10 mouse cellular contexts compared by ENCODE assay signal in genomic region chr6:135144516-135144915, GRCm38 (mm10). TPM values are rescaled to one million over a fixed set of nuclear protein-coding genes. Genes with fewer than 3 reads are reported as not detected.
DNase-seq lines count a peak whose midpoint lies in the region; ATAC-seq and TF ChIP-seq lines count a peak whose summit lies in the region.
"Had no signal": no experiment of that assay in that cellular context is flagged by ENCODE, and none has a peak within 500 bp of the region (broad histone marks: within the 10 kb centered on the region; RNA-seq: fewer than 3 reads in every experiment).

No protein-coding gene starts in this region.

- WGBS in cerebellum, adult 2 months = 2% methylated on average over 3 of the region's 3 CpGs
- WGBS in midbrain, embryonic 12.5 days = 11% methylated on average over 3 of the region's 3 CpGs

- in situ Hi-C loops in Patski (cut with MboI; ENCODE audit: low pct_unique_long_range_greater_than_20kb) = loop anchor here (5.0 kb wide), 3 partner anchors 57 to 157 kb away; no protein-coding TSS in a partner anchor

- POLR2A ChIA-PET in Patski (lab: Charles Lee) = interaction anchor here (0.6 kb wide), 2 partner anchors 48 to 716 kb away, joined by 3 read pairs; no protein-coding TSS in a partner anchor

- no peak overlapping the region for H3K9ac ChIP-seq in midbrain, embryonic 12.5 days (replicated peaks)

- H3K27me3 ChIP-seq in cerebellum, adult 2 months (ENCODE audit: control insufficient read depth, insufficient read depth, low read length) = no peaks in the 10 kb centered on the region
- no peaks in the 10 kb centered on the region for H3K27me3 ChIP-seq in Patski
- H3K27me3 ChIP-seq in midbrain, embryonic 12.5 days = peaks cover 9% of the 10 kb centered on the region; the same call in 1 of the 2 replicates

- no peaks in the 10 kb centered on the region for H3K9me3 ChIP-seq in midbrain, embryonic 12.5 days

- no peaks in the 10 kb centered on the region for H3K36me3 ChIP-seq in midbrain, embryonic 12.5 days

- no peak overlapping the region for H3K4me3 ChIP-seq in cerebellum, adult 2 months (replicated peaks; ENCODE audit: insufficient read depth, low read depth, low read length)
- no peak overlapping the region for H3K4me3 ChIP-seq in midbrain, embryonic 12.5 days

- H3K27ac ChIP-seq in cerebellum, adult 2 months (ENCODE audit: insufficient read depth, low read length) = no peak overlapping the region
- H3K27ac ChIP-seq in midbrain, embryonic 12.5 days (replicated peaks) = no peak overlapping the region

- peak in 1 of 2 experiments; percentile 24 for DNase-seq in cerebellum, adult 2 months
- DNase-seq in cerebellum, adult 9-11 months = no peak
- DNase-seq in layer of hippocampus, postnatal 10 days (ENCODE audit: low spot score in 2 of 2) = peak; percentile 42 to 57
- no peak for DNase-seq in layer of hippocampus, adult 9-10 months (ENCODE audit: low spot score)
- no peak for DNase-seq in Patski (ENCODE audit: low read depth, low spot score)
- no peak for DNase-seq in c-Kit-positive CD71-positive TER-119-positive erythroid progenitor cells, embryonic 14.5 days (ENCODE audit: low spot score)

- TF ChIP-seq CTCF in cerebellum, adult 2 months (IDR thresholded peaks at IDR 0.05; ENCODE audit: borderline replicate concordance, insufficient read depth, low read depth, low read length) = peak; percentile 87
- peak; percentile 93 for TF ChIP-seq CTCF in Patski (IDR thresholded peaks at IDR 0.05)

- ATAC-seq in Patski = peak; percentile 63
- peak; percentile 69 to 83 for ATAC-seq in hematopoietic stem cell, adult 5-6 weeks (replicated peaks in 1 of 2; ENCODE audit: insufficient read depth in 1 of 2, low FRiP score in 2 of 2, low TSS enrichment in 1 of 2, low read depth in 1 of 2, poor library complexity in 2 of 2, severe bottlenecking in 2 of 2)
- peak; percentile 57; the same call in 1 of the 2 replicates for ATAC-seq in midbrain, embryonic 12.5 days (ENCODE audit: low FRiP score, low read depth)

- H3K4me1 ChIP-seq in cerebellum, adult 2 months (ENCODE audit: control insufficient read depth, insufficient read depth, low read length) = no peaks in the 10 kb centered on the region
- H3K4me1 ChIP-seq in midbrain, embryonic 12.5 days = 0 out of 2 replicates have a peak, but pooled peaks cover 3% of the 10 kb centered on the region

- CTCF ChIA-PET in Patski (lab: Charles Lee) = interaction anchor here (0.7 to 5.5 kb wide), 12 partner anchors 20 to 118 kb away, joined by 3 to 40 read pairs (median 3); no protein-coding TSS in a partner anchor

- TF ChIP-seq POLR2A in cerebellum, adult 2 months (IDR thresholded peaks at IDR 0.05; ENCODE audit: borderline replicate concordance, insufficient read depth, low read length) = no peak

- H3K4me2 ChIP-seq in midbrain, embryonic 12.5 days (replicated peaks) = no peak overlapping the region

RNA-seq across cellular contexts. Expression of gene Gprc5d, which starts 26.4 kb away (rescaled TPM):
- 0.16 and 0.18 TPM in 2 replicates for polyA plus RNA-seq in cerebellum, adult 2 months (2012; rRNA removed)
- total RNA-seq in layer of hippocampus, postnatal 10 days (2021) = not detected
- polyA plus RNA-seq in Patski (2021) = not detected
- total RNA-seq in hematopoietic stem cell, adult 5-6 weeks (2017) = not detected in 2 replicates
- polyA plus RNA-seq in midbrain, embryonic 12.5 days (2016; fragmentation: Nextera tagmentation; extraction: Ambion mirVana) = 0.18 TPM in 1 of 2 replicates, not detected in the other
- total RNA-seq: layer of hippocampus, postnatal 14 days had no signal
- polyA plus RNA-seq: stomach, embryonic 14.5 days had no signal

RNA-seq across cellular contexts. Expression of gene Fam234b, which starts 53.3 kb away (rescaled TPM):
- polyA plus RNA-seq in cerebellum, adult 2 months (2012; rRNA removed) = 115 and 118 TPM in 2 replicates
- 100 to 1,000 TPM; 112 to 127 TPM for total RNA-seq in layer of hippocampus, postnatal 10 days (2021)
- polyA plus RNA-seq in Patski (2021) = 16.8 TPM
- 14.1 and 15.5 TPM in 2 replicates for total RNA-seq in hematopoietic stem cell, adult 5-6 weeks (2017)
- polyA plus RNA-seq in midbrain, embryonic 12.5 days (2016; fragmentation: Nextera tagmentation; extraction: Ambion mirVana) = 39.0 and 43.6 TPM in 2 replicates

RNA-seq across cellular contexts. Expression of gene Hebp1, which starts 53.3 kb away (rescaled TPM):
- polyA plus RNA-seq in cerebellum, adult 2 months (2012; rRNA removed) = 20.8 and 22.9 TPM in 2 replicates
- total RNA-seq in layer of hippocampus, postnatal 10 days (2021) = 10 to 100 TPM; 44.2 to 44.6 TPM
- polyA plus RNA-seq in Patski (2021) = 5.2 TPM
- 19.4 and 54.6 TPM in 2 replicates for total RNA-seq in hematopoietic stem cell, adult 5-6 weeks (2017)
- 2.3 and 4.0 TPM in 2 replicates for polyA plus RNA-seq in midbrain, embryonic 12.5 days (2016; fragmentation: Nextera tagmentation; extraction: Ambion mirVana)

Comparison
In these comparisons a context has a peak if more than half of its experiments do, and no peak if none do; other contexts are left out.
1. DNase-seq: peak in layer of hippocampus, postnatal 10 days (2 of 2); none in cerebellum, adult 9-11 months (single experiment), layer of hippocampus, adult 9-10 months (single experiment), Patski (single experiment) and c-Kit-positive CD71-positive TER-119-positive erythroid progenitor cells, embryonic 14.5 days (single experiment).
2. Peak in every context shown above with its lines, with median percentiles within 50 percentile points of each other: ATAC-seq.